Mouse (Mus musculus): Measurements from ENCODE around the gene Fen1. TPM values are rescaled to one million over a fixed set of nuclear protein-coding genes. Genes with fewer than 3 reads are reported as not detected.

Fen1 gene
- polyA plus RNA-seq, 1 experiment: 6.6 TPM

GRCm38 (mm10) chr19:10235784-10236565 lies 32.0 kb upstream of the Fen1 start:
- H3K4me1 ChIP-seq (ENCODE audit: control insufficient read depth, insufficient read depth, low read length): no peaks in the 10 kb centered on the region
- TF ChIP-seq CTCF (IDR thresholded peaks at IDR 0.05; ENCODE audit: insufficient read depth, low read length) (no peak), POLR2A (IDR thresholded peaks at IDR 0.05; ENCODE audit: borderline replicate concordance, extremely low read depth, low read depth, low read length) (no peak)
- WGBS: 70% methylated on average over 9 of the region's 9 CpGs
- H3K4me3 ChIP-seq (replicated peaks; ENCODE audit: extremely low read depth, low read depth, low read length): no peak overlapping the region
- DNase-seq: no peak

GRCm38 (mm10) chr19:10232327-10233017 lies 28.5 kb upstream of the Fen1 start:
- H3K4me1 ChIP-seq (ENCODE audit: control insufficient read depth, insufficient read depth, low read length): no peaks in the 10 kb centered on the region
- 55% methylated on average over 9 of the region's 9 CpGs for WGBS
- DNase-seq: no peak
- no peak for TF ChIP-seq POLR2A (IDR thresholded peaks at IDR 0.05; ENCODE audit: borderline replicate concordance, extremely low read depth, low read depth, low read length)
- TF ChIP-seq CTCF (IDR thresholded peaks at IDR 0.05; ENCODE audit: insufficient read depth, low read length): no peak
- no peak overlapping the region for H3K4me3 ChIP-seq (replicated peaks; ENCODE audit: extremely low read depth, low read depth, low read length)

- DNase-seq: no peak
- TF ChIP-seq POLR2A (IDR thresholded peaks at IDR 0.05; ENCODE audit: borderline replicate concordance, extremely low read depth, low read depth, low read length): no peak
- TF ChIP-seq CTCF (IDR thresholded peaks at IDR 0.05; ENCODE audit: insufficient read depth, low read length): no peak
- 64% methylated on average over 5 of the region's 5 CpGs for WGBS
- no peak overlapping the region for H3K4me3 ChIP-seq (replicated peaks; ENCODE audit: extremely low read depth, low read depth, low read length)
- no peaks in the 10 kb centered on the region for H3K4me1 ChIP-seq (ENCODE audit: control insufficient read depth, insufficient read depth, low read length)
These were observed 27.9 kb upstream of the Fen1 start for GRCm38 (mm10) chr19:10231871-10232270.

GRCm38 (mm10) chr19:10231016-10231415 lies 27.0 kb upstream of the Fen1 start:
- WGBS: 32% methylated on average over 7 of the region's 7 CpGs
- Histone ChIP-seq H3K4me1 (ENCODE audit: control insufficient read depth, insufficient read depth, low read length) (no peaks in the 10 kb centered on the region), H3K4me3 (replicated peaks; ENCODE audit: extremely low read depth, low read depth, low read length) (no peak overlapping the region)
- DNase-seq: no peak
- TF ChIP-seq CTCF (IDR thresholded peaks at IDR 0.05; ENCODE audit: insufficient read depth, low read length) (no peak), POLR2A (IDR thresholded peaks at IDR 0.05; ENCODE audit: borderline replicate concordance, extremely low read depth, low read depth, low read length) (no peak)

GRCm38 (mm10) chr19:10225767-10226166 lies 21.8 kb upstream of the Fen1 start:
- TF ChIP-seq POLR2A (IDR thresholded peaks at IDR 0.05; ENCODE audit: borderline replicate concordance, extremely low read depth, low read depth, low read length) (no peak), CTCF (IDR thresholded peaks at IDR 0.05; ENCODE audit: insufficient read depth, low read length) (no peak)
- no peaks in the 10 kb centered on the region for H3K4me1 ChIP-seq (ENCODE audit: control insufficient read depth, insufficient read depth, low read length)
- WGBS: 46% methylated on average over 4 of the region's 4 CpGs
- no peak overlapping the region for H3K4me3 ChIP-seq (replicated peaks; ENCODE audit: extremely low read depth, low read depth, low read length)
- no peak for DNase-seq

GRCm38 (mm10) chr19:10224637-10225453 lies 20.9 kb upstream of the Fen1 start:
- no peak for DNase-seq
- 27% methylated on average over 26 of the region's 26 CpGs for WGBS
- H3K4me3 ChIP-seq (replicated peaks; ENCODE audit: extremely low read depth, low read depth, low read length): no peak overlapping the region
- no peaks in the 10 kb centered on the region for H3K4me1 ChIP-seq (ENCODE audit: control insufficient read depth, insufficient read depth, low read length)
- TF ChIP-seq POLR2A (IDR thresholded peaks at IDR 0.05; ENCODE audit: borderline replicate concordance, extremely low read depth, low read depth, low read length): no peak
- TF ChIP-seq CTCF (IDR thresholded peaks at IDR 0.05; ENCODE audit: insufficient read depth, low read length): no peak

- 69% methylated on average over 4 of the region's 4 CpGs for whole genome bisulfite sequencing
- no peak overlapping the region for H3K4me3 ChIP-seq (replicated peaks; ENCODE audit: extremely low read depth, low read depth, low read length)
- no peaks in the 10 kb centered on the region for H3K4me1 ChIP-seq (ENCODE audit: control insufficient read depth, insufficient read depth, low read length)
- TF ChIP-seq CTCF (IDR thresholded peaks at IDR 0.05; ENCODE audit: insufficient read depth, low read length) (no peak), POLR2A (IDR thresholded peaks at IDR 0.05; ENCODE audit: borderline replicate concordance, extremely low read depth, low read depth, low read length) (no peak)
- no peak for DNase-seq
These were observed 19.6 kb upstream of the Fen1 start for GRCm38 (mm10) chr19:10223561-10223960.

GRCm38 (mm10) chr19:10222656-10223055 lies 18.7 kb upstream of the Fen1 start:
- 38% methylated on average over 8 of the region's 8 CpGs for WGBS
- no peak for DNase-seq
- Histone ChIP-seq H3K4me3 (replicated peaks; ENCODE audit: extremely low read depth, low read depth, low read length) (no peak overlapping the region), H3K4me1 (ENCODE audit: control insufficient read depth, insufficient read depth, low read length) (no peaks in the 10 kb centered on the region)
- TF ChIP-seq CTCF (IDR thresholded peaks at IDR 0.05; ENCODE audit: insufficient read depth, low read length): no peak

GRCm38 (mm10) chr19:10221585-10221984 lies 17.6 kb upstream of the Fen1 start:
- TF ChIP-seq CTCF (IDR thresholded peaks at IDR 0.05; ENCODE audit: insufficient read depth, low read length) (no peak), POLR2A (IDR thresholded peaks at IDR 0.05; ENCODE audit: borderline replicate concordance, extremely low read depth, low read depth, low read length) (no peak)
- Histone ChIP-seq H3K4me3 (replicated peaks; ENCODE audit: extremely low read depth, low read depth, low read length) (no peak overlapping the region), H3K4me1 (ENCODE audit: control insufficient read depth, insufficient read depth, low read length) (no peaks in the 10 kb centered on the region)
- DNase-seq: no peak
- WGBS: 52% methylated on average over 4 of the region's 4 CpGs

All from lung, adult 2 months (tissue).